Mouse (Mus musculus) heart, postnatal 0 days (tissue): Measurements from ENCODE around the gene Wfdc12. TPM values are rescaled to one million over a fixed set of nuclear protein-coding genes. Genes with fewer than 3 reads are reported as not detected.

ENCODE experiments used
- ATAC-seq: fragments of 200-750 bp; cut with Nextera tagmentation; 2 replicates; pipeline ENCODE4 v1.8.0; 2017; ENCODE audit warnings: low read depth, moderate number of reproducible peaks, moderate library complexity; ENCODE audit not compliant: insufficient read depth
- DNase-seq: peaks from one replicate; pipeline ENCODE4 v3.0.0-alpha.2; 2016; ENCODE audit warnings: low spot score
- H3K27ac ChIP-seq: fragments of 300-500 bp; sonication (generic); 2 replicates; pipeline ENCODE4 v1.5.1; 2014; ENCODE audit warnings: low read depth, mild to moderate bottlenecking
- H3K27me3 ChIP-seq: fragments of 300-500 bp; sonication (generic); 2 replicates; pipeline ENCODE4 v1.6.1; 2014; ENCODE audit warnings: low read length, mixed read lengths; ENCODE audit not compliant: control insufficient read depth, insufficient read depth
- H3K36me3 ChIP-seq: fragments of 300-500 bp; sonication (generic); replicated peaks from 2 replicates; pipeline ENCODE4 v1.6.1; 2014; ENCODE audit warnings: low read length, mixed read lengths; ENCODE audit not compliant: control insufficient read depth, insufficient read depth
- H3K4me1 ChIP-seq: fragments of 300-500 bp; sonication (generic); 2 replicates; pipeline ENCODE4 v1.6.1; 2014; ENCODE audit warnings: antibody characterized with exemption; ENCODE audit not compliant: control insufficient read depth, insufficient read depth
- H3K4me2 ChIP-seq: fragments of 300-500 bp; sonication (generic); 2 replicates; pipeline ENCODE4 v1.6.1; 2014; ENCODE audit warnings: low read depth, mild to moderate bottlenecking, low read length, moderate library complexity
- H3K4me3 ChIP-seq: fragments of 300-500 bp; sonication (generic); 2 replicates; pipeline ENCODE4 v1.5.1; 2014; ENCODE audit warnings: low read depth, low read length
- H3K9ac ChIP-seq: fragments of 300-500 bp; sonication (generic); replicated peaks from 2 replicates; pipeline ENCODE4 v1.6.1; 2014; ENCODE audit warnings: low read depth, low read length, mixed read lengths
- H3K9me3 ChIP-seq: fragments of 300-500 bp; sonication (generic); replicated peaks from 2 replicates; pipeline ENCODE4 v1.6.1; 2016; ENCODE audit warnings: low read length; ENCODE audit not compliant: control insufficient read depth
- CTCF ChIP-seq: IDR thresholded peaks from 2 replicates; pipeline ENCODE4 v1.5.1; 2016; ENCODE audit warnings: antibody characterized with exemption, control low read depth, low read depth
- EP300 ChIP-seq: IDR thresholded peaks from 2 replicates; pipeline ENCODE4 v1.6.1; 2016; ENCODE audit warnings: antibody characterized with exemption, low read depth
- WGBS: fragments of 180-500 bp; shearing (Covaris S2); extraction: QIAGEN DNeasy Blood & Tissue Kit; methylation state at CpG from one replicate; pipeline ENCODE4 v1.1.7; 2014; 5-methylcytosine and 5-hydroxymethylcytosine counted together
- polyA plus RNA-seq: library from polyadenylated mRNA; unstranded; fragments of >200 nt; fragmentation: Nextera tagmentation; extraction: Ambion mirVana; gene quantifications from 2 replicates; pipeline ENCODE4 v1.2.1, GENCODE M21; 2015
- total RNA-seq: library from RNA; depleted of rRNA; stranded (reverse); fragments of >200 nt; gene quantifications from 2 replicates; pipeline ENCODE4 v1.2.3, GENCODE M21; 2014; ENCODE audit warnings: low replicate concordance

The Wfdc12 gene
- total and polyA plus RNA-seq, 2 experiments from 2014 or later: not detected

DNA sequence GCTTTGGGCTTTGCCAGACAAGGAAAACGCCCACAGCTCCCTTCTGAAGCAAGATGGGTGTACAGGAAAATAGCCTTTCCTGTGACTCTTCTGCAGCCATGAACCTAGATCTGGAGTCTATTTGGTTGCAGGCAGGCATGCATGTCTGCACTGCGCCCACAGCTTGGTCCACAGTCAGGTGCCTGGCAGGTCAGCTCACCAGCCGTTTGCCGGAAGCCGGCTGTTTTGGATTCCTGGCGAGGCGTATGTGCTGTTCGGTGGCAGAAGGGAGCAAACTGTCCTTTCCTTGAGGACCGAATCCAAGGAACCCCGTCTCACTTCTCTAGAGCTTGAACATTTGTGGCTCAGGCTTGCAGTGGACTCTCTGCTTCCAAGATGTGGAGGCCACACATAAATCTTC lies 36.4 kb downstream of the Wfdc12 start:
- Histone ChIP-seq H3K9ac (no peak overlapping the region), H3K4me3 (no peak overlapping the region), H3K27ac (no peak overlapping the region), H3K27me3 (no peaks in the 10 kb centered on the region), H3K4me2 (no peak overlapping the region), H3K4me1 (0 out of 2 replicates have a peak, but pooled peaks cover 7% of the 10 kb centered on the region), H3K9me3 (no peaks in the 10 kb centered on the region), H3K36me3 (peaks cover 36% of the 10 kb centered on the region)
- TF ChIP-seq CTCF (no peak), EP300 (no peak)
- ATAC-seq (no peak), DNase-seq (no peak)
- WGBS: 89% methylated on average over 10 of the region's 10 CpGs

DNA sequence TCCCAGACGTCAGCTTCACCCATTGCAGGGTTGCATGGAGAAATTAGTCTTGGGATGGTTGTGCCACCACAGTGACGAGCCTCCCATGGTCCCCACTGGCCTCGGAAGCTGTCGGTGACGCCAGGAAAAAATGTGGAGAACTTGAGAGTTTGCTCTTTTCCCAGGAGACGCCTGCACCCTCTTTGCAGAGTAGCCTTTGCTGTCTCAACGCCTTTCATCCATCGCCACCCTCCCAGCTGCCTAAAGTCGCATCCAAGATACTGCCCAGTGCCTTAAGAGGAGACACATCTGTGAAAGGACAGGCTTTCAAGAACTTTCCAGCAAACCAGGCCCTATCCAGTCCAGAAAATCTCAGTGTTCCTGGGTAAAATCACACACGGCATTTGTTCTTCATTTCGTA lies 38.1 kb downstream of the Wfdc12 start:
- Histone ChIP-seq H3K27ac (no peak overlapping the region), H3K27me3 (no peaks in the 10 kb centered on the region), H3K9ac (no peak overlapping the region), H3K36me3 (peaks cover 36% of the 10 kb centered on the region), H3K9me3 (no peaks in the 10 kb centered on the region), H3K4me3 (no peak overlapping the region), H3K4me2 (no peak overlapping the region), H3K4me1 (0 out of 2 replicates have a peak, but pooled peaks cover 7% of the 10 kb centered on the region)
- ATAC-seq (no peak), DNase-seq (no peak)
- TF ChIP-seq CTCF (no peak), EP300 (no peak)
- 90% methylated on average over 11 of the region's 11 CpGs for WGBS

- ATAC-seq (peak; percentile 30; the same call in 1 of the 2 replicates), DNase-seq (no peak)
- H3K9me3 ChIP-seq: no peaks in the 10 kb centered on the region
- TF ChIP-seq EP300 (no peak), CTCF (no peak)
- no peaks in the 10 kb centered on the region for H3K27me3 ChIP-seq
- no peak overlapping the region for H3K9ac ChIP-seq
- H3K36me3 ChIP-seq: peaks cover 36% of the 10 kb centered on the region
- no peak overlapping the region for H3K4me3 ChIP-seq
- H3K4me1 ChIP-seq: 0 out of 2 replicates have a peak, but pooled peaks cover 7% of the 10 kb centered on the region
- H3K4me2 ChIP-seq: no peak overlapping the region
- 0 out of 2 replicates have a peak overlapping the region, but pooled peaks have one; percentile 18 for H3K27ac ChIP-seq
- WGBS: 44% methylated on average over 14 of the region's 14 CpGs
Measured at GRCm38 (mm10) chr2:164150086-164150760, 40.2 kb downstream of the Wfdc12 start.

DNA sequence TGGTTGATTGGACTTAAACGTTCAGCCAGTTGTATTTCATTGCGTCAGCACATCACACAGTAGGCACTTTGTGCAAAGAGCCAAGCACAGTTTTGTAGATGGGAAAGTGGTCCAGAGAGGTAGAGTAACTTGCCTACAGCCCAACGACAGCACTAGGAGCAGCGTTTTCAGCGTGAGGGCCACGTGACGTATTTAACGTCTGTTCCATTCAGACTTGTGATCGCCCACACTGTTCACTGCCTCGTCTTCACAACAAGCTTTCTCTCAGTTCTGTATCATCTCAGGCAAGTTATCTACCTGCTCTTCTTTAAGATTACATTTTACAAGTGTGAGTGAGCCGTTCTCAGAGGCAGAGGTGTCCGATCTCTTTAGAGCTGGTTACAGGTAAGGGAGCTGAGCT lies 43.9 kb downstream of the Wfdc12 start:
- DNase-seq: no peak
- H3K9ac ChIP-seq: no peak overlapping the region
- peaks cover 2% of the 10 kb centered on the region; the same call in 1 of the 2 replicates for H3K36me3 ChIP-seq
- peaks cover 18% of the 10 kb centered on the region; the same call in 1 of the 2 replicates for H3K4me1 ChIP-seq
- no peak overlapping the region for H3K4me3 ChIP-seq
- H3K9me3 ChIP-seq: no peaks in the 10 kb centered on the region
- TF ChIP-seq CTCF (no peak), EP300 (no peak)
- no peaks in the 10 kb centered on the region for H3K27me3 ChIP-seq
- 91% methylated on average over 12 of the region's 12 CpGs for WGBS
- ATAC-seq: no peak
- H3K27ac ChIP-seq: no peak overlapping the region
- no peak overlapping the region for H3K4me2 ChIP-seq

GRCm38 (mm10) chr2:164144541-164144940 lies 45.9 kb downstream of the Wfdc12 start:
- WGBS: 76% methylated on average over 10 of the region's 10 CpGs
- ATAC-seq (no peak), DNase-seq (no peak)
- Histone ChIP-seq H3K36me3 (no peaks in the 10 kb centered on the region), H3K4me2 (no peak overlapping the region), H3K4me1 (peaks cover 15% of the 10 kb centered on the region), H3K27me3 (no peaks in the 10 kb centered on the region), H3K4me3 (no peak overlapping the region), H3K9ac (no peak overlapping the region), H3K9me3 (no peaks in the 10 kb centered on the region), H3K27ac (no peak overlapping the region)
- no peak for TF ChIP-seq CTCF
- TF ChIP-seq EP300: no peak

DNA sequence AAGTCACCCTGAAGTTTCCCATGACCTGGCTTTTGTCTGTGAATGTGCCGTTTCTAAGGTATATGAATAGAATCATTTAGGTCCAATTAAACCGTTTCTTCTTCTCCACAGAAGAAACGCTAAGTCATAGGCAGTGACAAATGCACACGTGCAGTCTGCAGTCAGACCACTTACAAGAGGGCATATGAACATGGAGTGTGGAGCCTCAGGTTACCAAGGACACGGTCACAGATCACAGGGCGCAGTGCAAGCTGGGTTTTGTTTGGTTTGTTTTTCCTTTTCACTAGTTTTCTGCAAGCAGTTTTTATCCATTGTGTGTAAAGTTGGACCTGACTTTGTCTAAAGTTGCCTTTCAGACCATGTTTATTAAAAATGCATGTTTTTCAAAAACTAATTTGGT lies 46.4 kb downstream of the Wfdc12 start:
- DNase-seq (no peak), ATAC-seq (no peak)
- H3K27ac ChIP-seq: no peak overlapping the region
- no peak overlapping the region for H3K4me2 ChIP-seq
- H3K36me3 ChIP-seq: no peaks in the 10 kb centered on the region
- H3K4me1 ChIP-seq: peaks cover 15% of the 10 kb centered on the region
- TF ChIP-seq CTCF: no peak
- TF ChIP-seq EP300: no peak
- no peaks in the 10 kb centered on the region for H3K27me3 ChIP-seq
- H3K4me3 ChIP-seq: no peak overlapping the region
- no peaks in the 10 kb centered on the region for H3K9me3 ChIP-seq
- no peak overlapping the region for H3K9ac ChIP-seq
- 81% methylated on average over 6 of the region's 6 CpGs for WGBS
